Mouse (Mus musculus) ovary, postnatal 14 days (tissue): ENCODE results near the gene Dapk2.

Experiments used
- DNase-seq: peaks from one replicate; pipeline ENCODE4 v3.0.0; 2022; ENCODE audit warnings: low spot score

Dapk2 gene

DNA sequence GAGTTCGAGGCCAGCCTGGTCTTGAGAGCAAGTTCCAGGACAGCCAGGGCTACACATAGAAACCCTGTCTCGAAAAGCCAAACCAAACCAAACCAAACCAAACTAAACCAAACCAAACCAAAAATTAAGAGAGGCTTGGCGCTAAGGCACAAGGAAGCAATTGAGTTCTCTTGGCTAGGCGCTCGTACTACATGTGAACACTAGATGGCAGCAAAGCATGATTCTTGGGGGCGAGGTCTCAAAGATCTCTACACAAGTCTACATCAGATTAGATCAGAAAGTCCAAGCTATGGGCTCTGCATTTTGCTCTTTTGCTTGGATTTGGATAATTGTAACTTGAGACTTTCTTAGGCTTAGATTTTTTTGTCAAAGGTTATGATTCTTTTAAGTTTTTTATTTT is 13.8 kb upstream of the Dapk2 start:
- DNase-seq: peak; percentile 67

DNA sequence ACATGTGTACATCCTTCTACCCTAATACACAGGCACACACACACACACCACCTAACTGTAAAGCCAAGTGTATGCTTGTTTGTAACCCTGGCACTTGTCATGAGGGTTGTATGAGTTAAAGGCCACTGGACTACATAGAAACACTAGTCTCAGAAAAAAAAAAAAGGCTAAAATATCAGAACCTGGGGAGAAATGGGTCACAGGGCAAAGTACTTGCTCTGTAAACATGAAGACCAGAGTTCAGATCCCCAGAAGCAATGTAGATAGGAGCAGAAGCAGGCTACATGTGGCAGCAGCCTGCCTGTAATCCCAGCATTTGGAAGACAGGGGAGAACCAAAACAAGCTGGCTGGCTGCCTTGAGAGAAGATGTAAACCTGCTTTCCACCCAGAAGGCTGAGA is 11.9 kb upstream of the Dapk2 start:
- no peak for DNase-seq

DNA sequence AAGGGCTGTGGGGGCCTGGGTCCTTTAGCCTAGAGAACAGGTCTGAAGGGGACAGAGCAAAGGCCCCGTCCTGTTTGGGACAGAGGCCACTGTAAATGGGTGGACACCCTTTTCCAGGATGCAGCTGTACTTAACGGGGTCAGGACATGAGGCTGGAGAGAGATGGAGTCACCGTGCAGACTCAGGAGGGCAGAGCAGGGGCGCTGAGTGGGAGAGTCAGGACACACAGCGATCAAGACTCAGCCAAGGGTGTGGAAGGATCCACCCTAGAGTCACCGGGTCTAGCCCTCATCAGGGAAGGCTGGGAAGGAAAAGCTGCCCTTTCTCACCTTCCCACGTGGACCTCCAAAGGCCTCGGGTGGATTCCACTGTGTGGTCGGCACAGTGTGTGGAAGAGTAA is 6.0 kb upstream of the Dapk2 start:
- DNase-seq: no peak

- no peak for DNase-seq
Observed at GRCm38 (mm10) chr9:66153594-66153993, 4.4 kb upstream of the Dapk2 start.

- no peak for DNase-seq
Observed at GRCm38 (mm10) chr9:66154013-66154412, 4.0 kb upstream of the Dapk2 start.

DNA sequence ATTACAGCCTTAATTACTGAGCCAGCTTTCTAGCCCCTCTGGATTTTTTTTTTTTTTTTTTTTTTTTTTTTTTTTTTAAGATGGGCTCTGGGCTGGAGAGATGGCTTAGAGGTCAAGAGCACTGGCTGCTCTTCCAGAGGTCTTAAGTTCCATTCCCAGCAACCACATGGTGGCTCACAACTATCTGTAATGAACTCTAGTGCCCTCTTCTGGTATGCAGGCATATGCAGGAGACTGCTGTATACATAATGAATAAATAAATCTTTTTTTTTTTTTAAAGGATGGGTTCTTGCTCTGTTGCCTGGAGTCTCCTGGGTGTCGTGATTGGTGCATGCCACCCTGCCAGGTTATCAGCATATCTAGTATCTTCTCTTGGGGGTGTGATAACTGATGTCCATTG is 2.5 kb upstream of the Dapk2 start:
- DNase-seq: no peak

GRCm38 (mm10) chr9:66158885-66159430 is 935 bp downstream of the Dapk2 start:
- DNase-seq: no peak

- DNase-seq: no peak
Observed at GRCm38 (mm10) chr9:66160155-66160554, 2.1 kb downstream of the Dapk2 start.

- no peak for DNase-seq
Observed at GRCm38 (mm10) chr9:66162995-66163394, 5.0 kb downstream of the Dapk2 start.

DNA sequence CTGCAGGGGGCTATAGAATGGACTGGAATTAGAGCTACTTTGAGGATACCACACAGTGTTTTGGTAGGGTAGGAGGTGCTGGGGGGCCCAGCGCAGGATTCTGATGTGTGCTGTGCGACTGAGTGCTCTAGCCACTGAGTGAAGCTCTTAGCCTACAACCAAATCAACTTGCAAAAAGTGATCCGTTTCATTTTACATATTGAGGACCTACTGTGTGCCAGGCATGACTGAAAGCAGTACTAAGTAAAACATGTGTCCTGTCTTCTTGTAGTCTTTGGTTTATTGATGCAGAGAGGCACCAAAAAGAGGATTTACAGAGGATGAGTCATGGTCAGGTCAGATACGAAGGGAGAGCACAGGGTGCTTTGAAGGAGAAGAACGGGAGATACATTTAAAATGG is 9.2 kb downstream of the Dapk2 start:
- no peak for DNase-seq

GRCm38 (mm10) chr9:66168233-66168632 is 10.2 kb downstream of the Dapk2 start:
- DNase-seq: no peak

DNA sequence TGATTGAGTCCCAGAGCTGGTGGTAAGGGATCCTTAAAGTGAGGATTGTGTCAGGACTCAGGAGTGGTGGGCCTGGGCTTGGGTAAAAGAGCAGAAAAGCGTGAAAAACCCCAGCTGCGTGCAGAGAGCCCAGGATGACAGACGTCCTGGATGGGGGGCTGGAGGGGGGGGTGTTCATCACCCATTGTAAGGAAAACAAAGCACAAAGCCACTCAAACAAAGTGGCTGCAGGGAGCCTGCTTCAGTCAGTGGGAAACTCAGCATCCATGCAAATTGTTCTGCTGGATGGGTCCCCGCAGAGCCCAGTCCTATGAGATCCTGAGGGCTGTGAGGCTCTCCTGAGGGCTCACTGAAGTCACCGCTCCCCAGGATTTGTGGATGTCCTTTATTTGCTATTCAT is 12.5 kb downstream of the Dapk2 start:
- no peak for DNase-seq

GRCm38 (mm10) chr9:66171275-66171921 is 13.4 kb downstream of the Dapk2 start:
- DNase-seq: no peak

- DNase-seq: no peak
Observed at GRCm38 (mm10) chr9:66173316-66173855, 15.4 kb downstream of the Dapk2 start.

DNA sequence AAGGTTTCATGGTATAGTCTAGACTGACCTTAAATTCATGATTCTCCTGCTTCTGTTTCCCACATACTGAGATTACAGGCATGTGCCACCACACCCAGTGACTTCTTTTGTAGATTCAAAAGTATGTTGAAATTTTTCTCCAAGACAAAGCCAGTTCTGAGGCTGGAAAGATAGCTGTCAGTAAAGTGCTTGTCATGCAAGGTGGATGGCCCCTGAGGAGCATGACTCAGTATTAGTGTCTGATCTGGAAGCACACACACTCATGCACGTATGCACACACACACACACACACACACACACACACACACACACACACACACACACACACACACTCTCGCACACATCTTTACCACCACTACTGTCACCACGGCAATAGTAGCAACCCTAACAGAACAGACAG is 17.0 kb downstream of the Dapk2 start:
- no peak for DNase-seq

DNA sequence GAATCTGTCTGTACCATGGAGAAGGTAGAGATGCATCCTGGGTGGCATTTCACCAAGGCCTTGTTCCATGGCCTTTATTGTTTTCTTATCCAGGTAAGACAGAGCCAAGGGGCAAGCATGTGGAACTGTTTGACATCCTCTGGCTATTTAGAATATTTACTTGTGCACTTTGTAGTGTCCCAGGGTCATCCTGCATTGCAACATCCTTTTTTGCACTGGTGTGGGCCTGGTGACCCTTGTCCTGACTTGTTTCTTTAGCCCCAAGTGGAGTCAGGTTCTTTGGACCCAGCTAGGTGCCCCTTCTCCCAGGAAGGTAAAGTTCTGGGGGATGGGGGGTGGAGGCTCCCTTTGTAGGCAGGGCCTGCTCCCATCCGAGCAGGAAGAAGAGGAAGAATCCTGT is 20.0 kb downstream of the Dapk2 start:
- DNase-seq: no peak

DNA sequence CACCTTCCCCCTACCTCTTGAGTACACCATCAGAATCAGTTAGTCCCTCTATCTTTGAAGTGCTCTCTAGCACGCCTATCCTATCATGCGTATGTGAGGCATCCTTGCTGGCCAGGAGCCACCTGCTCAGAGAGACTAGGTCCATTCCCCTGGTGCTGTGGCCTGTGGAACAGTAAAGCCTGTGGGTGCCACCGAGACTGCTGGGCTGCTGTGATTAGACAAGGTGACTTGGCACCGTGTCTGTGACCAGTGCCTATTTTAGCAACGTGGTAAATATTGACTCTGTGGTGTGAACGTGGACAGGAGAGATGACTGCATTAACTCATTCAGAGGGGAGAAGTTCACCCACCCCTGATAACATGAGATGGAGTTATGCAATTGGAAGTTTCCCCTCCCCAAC is 21.8 kb downstream of the Dapk2 start:
- no peak for DNase-seq

GRCm38 (mm10) chr9:66181126-66181825 is 23.3 kb downstream of the Dapk2 start:
- DNase-seq: no peak

GRCm38 (mm10) chr9:66181826-66182678 is 24.0 kb downstream of the Dapk2 start:
- DNase-seq: no peak

DNA sequence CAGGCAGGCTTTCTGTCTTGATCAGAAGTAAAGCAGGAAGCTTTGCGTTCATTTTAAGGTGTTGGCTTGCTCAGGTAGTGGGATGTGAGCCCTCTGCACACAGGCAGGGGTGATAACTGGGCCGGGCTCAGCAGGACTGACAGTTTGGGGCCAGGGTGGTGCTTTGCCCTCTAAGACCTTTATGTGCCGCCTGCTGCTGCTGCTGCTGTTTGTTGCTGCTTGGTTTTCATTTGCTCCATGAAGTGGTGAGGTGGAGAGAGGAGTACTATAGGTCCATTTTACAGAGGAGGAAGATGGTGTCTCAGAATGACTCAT is 24.6 kb downstream of the Dapk2 start:
- no peak for DNase-seq

GRCm38 (mm10) chr9:66183023-66183422 is 25.0 kb downstream of the Dapk2 start:
- no peak for DNase-seq

DNA sequence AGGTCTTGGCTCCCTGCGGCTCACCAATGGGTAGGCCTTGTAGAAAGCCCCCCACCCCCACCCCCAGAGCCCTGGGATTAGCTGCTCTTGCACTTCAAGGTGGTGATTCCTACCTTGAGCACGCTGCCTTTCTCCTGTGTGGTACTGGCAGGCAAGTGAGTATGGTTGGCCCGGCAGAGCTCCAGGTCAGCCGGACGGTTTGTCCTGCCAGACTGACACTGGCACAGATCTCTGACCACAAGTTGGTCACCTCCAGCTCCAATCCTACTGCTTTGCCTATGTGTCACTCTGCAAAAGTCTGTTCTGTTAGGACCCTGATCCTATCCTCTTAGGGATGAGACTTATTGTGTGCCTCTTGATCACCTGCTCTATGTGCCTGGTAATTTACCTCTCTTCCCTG is 26.5 kb downstream of the Dapk2 start:
- DNase-seq: no peak

GRCm38 (mm10) chr9:66186426-66186825 is 28.4 kb downstream of the Dapk2 start:
- DNase-seq: no peak
